In the genomic region with DNA sequence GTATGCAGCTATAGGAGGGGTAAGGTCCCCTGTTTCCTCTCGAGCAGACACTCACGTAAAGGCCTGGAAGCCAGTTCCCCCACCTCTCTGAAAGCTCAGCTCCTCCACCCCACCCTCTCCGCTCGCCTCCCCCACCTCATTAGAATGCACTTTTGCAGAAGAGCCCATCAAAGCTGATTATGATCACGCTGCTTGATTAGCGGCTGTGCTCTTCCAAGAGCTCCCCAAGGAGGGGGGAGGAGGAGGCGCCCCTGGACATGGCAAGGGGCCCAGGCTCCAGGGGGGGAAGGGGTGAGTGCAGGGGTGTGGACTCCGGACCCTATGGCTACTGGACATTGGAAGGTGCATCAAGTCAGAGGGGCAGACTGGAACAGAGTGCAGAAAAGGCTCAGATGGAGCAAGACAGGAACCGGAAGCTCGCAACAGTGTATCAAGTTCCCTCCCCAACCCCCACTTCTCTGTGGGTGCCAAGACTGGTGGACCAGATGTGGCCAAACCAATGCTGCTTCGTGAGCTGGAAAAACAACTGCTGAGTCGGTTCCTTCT, we compare ENCODE assay signal across 9 mouse cellular contexts.
A peak's percentile ranks its signal among the peaks of the same experiment; 100 is the strongest.
DNase-seq lines count a peak whose midpoint lies in the region; ATAC-seq and TF ChIP-seq lines count a peak whose summit lies in the region.
"Had no signal": no experiment of that assay in that cellular context is flagged by ENCODE, and none has a peak within 500 bp of the region (broad histone marks: within the 10 kb centered on the region; RNA-seq: fewer than 3 reads in every experiment).

No protein-coding gene starts in this region.

- ATAC-seq in liver, embryonic 11.5 days (replicated peaks; ENCODE audit: low FRiP score), result no peak
- peak; percentile 73 for ATAC-seq in embryonic facial prominence, embryonic 15.5 days (ENCODE audit: insufficient number of reproducible peaks, low FRiP score, low TSS enrichment, low read depth)
- ATAC-seq in megakaryocyte progenitor cell, adult 5-6 weeks (replicated peaks; ENCODE audit: poor library complexity), result peak; percentile 86
- ATAC-seq: Patski had no signal

- H3K27me3 ChIP-seq in liver, adult 2 months (ENCODE audit: control insufficient read depth, insufficient read depth, low read length), result 0 out of 2 replicates have a peak, but pooled peaks cover 2% of the 10 kb centered on the region
- H3K27me3 ChIP-seq in liver, embryonic 11.5 days (replicated peaks; ENCODE audit: control insufficient read depth, insufficient read depth, low read length), result 0 out of 2 replicates have a peak, but pooled peaks cover 6% of the 10 kb centered on the region
- H3K27me3 ChIP-seq in embryonic facial prominence, embryonic 15.5 days, result no peaks in the 10 kb centered on the region

- intact Hi-C loops in heart, postnatal 10 days (cut with DNase I), result no loop called here

- 43% methylated on average over 12 of the region's 12 CpGs for WGBS in liver, adult 2 months
- WGBS in liver, embryonic 11.5 days, result 40% methylated on average over 12 of the region's 12 CpGs
- 18% methylated on average over 12 of the region's 12 CpGs for WGBS in embryonic facial prominence, embryonic 15.5 days

- peak; percentile 16 for DNase-seq in liver, adult 2 months (ENCODE audit: extremely low read depth, low read depth, low spot score)
- no peak for DNase-seq in liver, embryonic 11.5 days (ENCODE audit: low spot score)
- DNase-seq in heart, postnatal 10 days, result peak; percentile 58 to 70
- DNase-seq in kidney, postnatal 10 days, result peak; percentile 73
- peak; percentile 44 for DNase-seq in right cerebral cortex, postnatal 4 days
- DNase-seq in frontal cortex, postnatal 25 days (ENCODE audit: low spot score in 2 of 2), result no peak

- no peaks in the 10 kb centered on the region for H3K36me3 ChIP-seq in liver, adult 2 months (ENCODE audit: control insufficient read depth, insufficient read depth, low read length)
- no peaks in the 10 kb centered on the region for H3K36me3 ChIP-seq in liver, embryonic 11.5 days (ENCODE audit: control insufficient read depth, insufficient read depth, low read length)
- H3K36me3 ChIP-seq in embryonic facial prominence, embryonic 15.5 days, result no peaks in the 10 kb centered on the region

- no peak overlapping the region for H3K4me3 ChIP-seq in liver, adult 2 months (ENCODE audit: insufficient read depth, low read depth, low read length)
- no peak overlapping the region for H3K4me3 ChIP-seq in liver, embryonic 11.5 days (ENCODE audit: low read depth, low read length)
- H3K4me3 ChIP-seq in embryonic facial prominence, embryonic 15.5 days (replicated peaks), result no peak overlapping the region

- no peak overlapping the region for H3K9ac ChIP-seq in liver, adult 2 months (ENCODE audit: low read depth, low read length)
- H3K9ac ChIP-seq in liver, embryonic 11.5 days (ENCODE audit: low read depth, low read length), result no peak overlapping the region
- H3K9ac ChIP-seq in embryonic facial prominence, embryonic 15.5 days, result no peak overlapping the region

- no peak overlapping the region for H3K4me2 ChIP-seq in liver, embryonic 11.5 days
- H3K4me2 ChIP-seq in embryonic facial prominence, embryonic 15.5 days (replicated peaks), result peak overlapping the region; percentile 32

- H3K79me2 ChIP-seq in liver, adult 2 months (ENCODE audit: control insufficient read depth, insufficient read depth, low read length), result no peaks in the 10 kb centered on the region

- H3K27ac ChIP-seq in liver, adult 2 months (replicated peaks; ENCODE audit: insufficient read depth, low read depth, low read length), result no peak overlapping the region
- H3K27ac ChIP-seq in liver, embryonic 11.5 days (ENCODE audit: low read depth, low read length), result no peak overlapping the region
- peak overlapping the region; percentile 87 for H3K27ac ChIP-seq in embryonic facial prominence, embryonic 15.5 days (replicated peaks)

- no peak for TF ChIP-seq POLR2A in liver, adult 2 months (IDR thresholded peaks at IDR 0.05; ENCODE audit: extremely low read depth, insufficient read depth, low read length)

- H3K4me1 ChIP-seq in liver, adult 2 months (ENCODE audit: control insufficient read depth, insufficient read depth, low read length), result no peaks in the 10 kb centered on the region
- no peaks in the 10 kb centered on the region for H3K4me1 ChIP-seq in liver, embryonic 11.5 days (replicated peaks; ENCODE audit: control insufficient read depth, insufficient read depth, low read length)
- H3K4me1 ChIP-seq in embryonic facial prominence, embryonic 15.5 days, result peaks cover 30% of the 10 kb centered on the region

- no peak for TF ChIP-seq CTCF in liver, adult 2 months (IDR thresholded peaks at IDR 0.05; ENCODE audit: low read depth, low read length)

- no peaks in the 10 kb centered on the region for H3K9me3 ChIP-seq in liver, embryonic 11.5 days (ENCODE audit: control insufficient read depth, low read length)
- no peaks in the 10 kb centered on the region for H3K9me3 ChIP-seq in embryonic facial prominence, embryonic 15.5 days (replicated peaks)

Comparison
In these comparisons a context has a peak if more than half of its experiments do, and no peak if none do; other contexts are left out.
1. DNase-seq: peak in liver, adult 2 months (single experiment), heart, postnatal 10 days (2 of 2), kidney, postnatal 10 days (single experiment) and right cerebral cortex, postnatal 4 days (single experiment); none in liver, embryonic 11.5 days (single experiment) and frontal cortex, postnatal 25 days (0 of 2).